Mouse (Mus musculus) neural tube, embryonic 14.5 days (tissue): ENCODE results near the gene Scube2. TPM values are rescaled to one million over a fixed set of nuclear protein-coding genes. Genes with fewer than 3 reads are reported as not detected.

Experiments used
- ATAC-seq: fragments of 200-750 bp; cut with Nextera tagmentation; 2 replicates; pipeline ENCODE4 v1.8.0; 2017; ENCODE audit warnings: low read depth, mild to moderate bottlenecking, moderate TSS enrichment, moderate library complexity
- H3K27ac ChIP-seq: fragments of 300-500 bp; sonication (generic); 2 replicates; pipeline ENCODE4 v1.5.1; 2014; ENCODE audit warnings: low read depth, mild to moderate bottlenecking, control low read depth, low read length, moderate library complexity, mixed read lengths
- H3K27me3 ChIP-seq: fragments of 300-500 bp; sonication (generic); 2 replicates; pipeline ENCODE4 v1.6.1; 2014; ENCODE audit warnings: low read length; ENCODE audit not compliant: control insufficient read depth, insufficient read depth
- H3K36me3 ChIP-seq: fragments of 300-500 bp; sonication (generic); 2 replicates; pipeline ENCODE4 v1.6.1; 2014; ENCODE audit warnings: low read length, mixed read lengths; ENCODE audit not compliant: control insufficient read depth, insufficient read depth
- H3K4me1 ChIP-seq: fragments of 300-500 bp; sonication (generic); 2 replicates; pipeline ENCODE4 v1.6.1; 2014; ENCODE audit warnings: low read length; ENCODE audit not compliant: control insufficient read depth, insufficient read depth
- H3K4me2 ChIP-seq: fragments of 300-500 bp; sonication (generic); 2 replicates; pipeline ENCODE4 v1.6.1; 2014; ENCODE audit warnings: mild to moderate bottlenecking, low read depth, low read length, control low read depth
- H3K4me3 ChIP-seq: fragments of 300-500 bp; sonication (generic); 2 replicates; pipeline ENCODE4 v1.5.1; 2014; ENCODE audit warnings: low read depth, low read length, control low read depth, mixed read lengths
- H3K9ac ChIP-seq: fragments of 300-500 bp; sonication (generic); replicated peaks from 2 replicates; pipeline ENCODE4 v1.6.1; 2014; ENCODE audit warnings: low read depth, mild to moderate bottlenecking, control low read depth, low read length, mixed read lengths
- H3K9me3 ChIP-seq: fragments of 300-500 bp; sonication (generic); 2 replicates; pipeline ENCODE4 v1.6.1; 2016; ENCODE audit warnings: low read length; ENCODE audit not compliant: control insufficient read depth
- WGBS: fragments of 180-500 bp; shearing (Covaris S2); extraction: QIAGEN DNeasy Blood & Tissue Kit; methylation state at CpG from one replicate; pipeline ENCODE4 v1.1.7; 2014; 5-methylcytosine and 5-hydroxymethylcytosine counted together
- polyA plus RNA-seq: library from polyadenylated mRNA; unstranded; fragments of >200 nt; fragmentation: Nextera tagmentation; extraction: Ambion mirVana; gene quantifications from 2 replicates; pipeline ENCODE4 v1.2.1, GENCODE M21; 2014

The Scube2 gene
- polyA plus RNA-seq, 1 experiment from 2014 or later = 3.3 TPM

- Histone ChIP-seq H3K9ac (no peak overlapping the region), H3K27me3 (no peaks in the 10 kb centered on the region), H3K9me3 (no peaks in the 10 kb centered on the region), H3K4me1 (no peaks in the 10 kb centered on the region), H3K36me3 (no peaks in the 10 kb centered on the region), H3K4me2 (no peak overlapping the region), H3K27ac (no peak overlapping the region), H3K4me3 (no peak overlapping the region)
- ATAC-seq = no peak
- WGBS = 91% methylated on average over 6 of the region's 6 CpGs
These were observed 21.4 kb downstream of the Scube2 start for GRCm38 (mm10) chr7:109844100-109844499.

- Histone ChIP-seq H3K9me3 (no peaks in the 10 kb centered on the region), H3K4me1 (no peaks in the 10 kb centered on the region), H3K4me3 (no peak overlapping the region), H3K27ac (no peak overlapping the region), H3K27me3 (no peaks in the 10 kb centered on the region), H3K4me2 (no peak overlapping the region), H3K36me3 (no peaks in the 10 kb centered on the region), H3K9ac (no peak overlapping the region)
- 77% methylated on average over 13 of the region's 13 CpGs for WGBS
- ATAC-seq = peak; percentile 85
These were observed 23.7 kb downstream of the Scube2 start for GRCm38 (mm10) chr7:109841618-109842418.

- Histone ChIP-seq H3K4me3 (no peak overlapping the region), H3K27ac (no peak overlapping the region), H3K9me3 (no peaks in the 10 kb centered on the region), H3K9ac (no peak overlapping the region), H3K36me3 (no peaks in the 10 kb centered on the region), H3K4me2 (no peak overlapping the region), H3K4me1 (no peaks in the 10 kb centered on the region), H3K27me3 (no peaks in the 10 kb centered on the region)
- WGBS = 66% methylated on average over 6 of the region's 6 CpGs
- no peak for ATAC-seq
These were observed 24.4 kb downstream of the Scube2 start for GRCm38 (mm10) chr7:109841031-109841430.

- 83% methylated on average over 3 of the region's 3 CpGs for WGBS
- Histone ChIP-seq H3K27ac (no peak overlapping the region), H3K36me3 (no peaks in the 10 kb centered on the region), H3K4me2 (no peak overlapping the region), H3K9me3 (no peaks in the 10 kb centered on the region), H3K9ac (no peak overlapping the region), H3K4me3 (no peak overlapping the region), H3K4me1 (no peaks in the 10 kb centered on the region), H3K27me3 (no peaks in the 10 kb centered on the region)
- no peak for ATAC-seq
These were observed 26.9 kb downstream of the Scube2 start for GRCm38 (mm10) chr7:109838613-109839012.

- Histone ChIP-seq H3K27me3 (no peaks in the 10 kb centered on the region), H3K9me3 (no peaks in the 10 kb centered on the region), H3K4me2 (no peak overlapping the region), H3K27ac (no peak overlapping the region), H3K9ac (no peak overlapping the region), H3K4me1 (no peaks in the 10 kb centered on the region), H3K4me3 (no peak overlapping the region), H3K36me3 (no peaks in the 10 kb centered on the region)
- 63% methylated on average over 6 of the region's 6 CpGs for WGBS
- peak; percentile 28; the same call in 1 of the 2 replicates for ATAC-seq
These were observed 27.8 kb downstream of the Scube2 start for GRCm38 (mm10) chr7:109837651-109838050.

- no peak overlapping the region for H3K4me2 ChIP-seq
- H3K27ac ChIP-seq = no peak overlapping the region
- H3K9ac ChIP-seq = no peak overlapping the region
- no peak for ATAC-seq
- H3K4me1 ChIP-seq = no peaks in the 10 kb centered on the region
- WGBS = 78% methylated on average over 6 of the region's 6 CpGs
- H3K36me3 ChIP-seq = no peaks in the 10 kb centered on the region
- H3K9me3 ChIP-seq = no peaks in the 10 kb centered on the region
- H3K4me3 ChIP-seq = no peak overlapping the region
- H3K27me3 ChIP-seq = no peaks in the 10 kb centered on the region
These were observed 30.6 kb downstream of the Scube2 start for GRCm38 (mm10) chr7:109834894-109835293.

GRCm38 (mm10) chr7:109831376-109831775 lies 34.1 kb downstream of the Scube2 start:
- Histone ChIP-seq H3K9ac (no peak overlapping the region), H3K9me3 (no peaks in the 10 kb centered on the region), H3K4me3 (no peak overlapping the region), H3K4me2 (no peak overlapping the region), H3K27me3 (no peaks in the 10 kb centered on the region), H3K36me3 (no peaks in the 10 kb centered on the region), H3K27ac (no peak overlapping the region), H3K4me1 (no peaks in the 10 kb centered on the region)
- whole genome bisulfite sequencing = 86% methylated on average over 2 of the region's 2 CpGs
- no peak for ATAC-seq

GRCm38 (mm10) chr7:109826911-109827310 lies 38.6 kb downstream of the Scube2 start:
- H3K27me3 ChIP-seq = no peaks in the 10 kb centered on the region
- no peaks in the 10 kb centered on the region for H3K4me1 ChIP-seq
- H3K9ac ChIP-seq = no peak overlapping the region
- WGBS = 91% methylated on average over 8 of the region's 8 CpGs
- H3K27ac ChIP-seq = no peak overlapping the region
- H3K4me3 ChIP-seq = no peak overlapping the region
- no peak overlapping the region for H3K4me2 ChIP-seq
- ATAC-seq = no peak
- H3K9me3 ChIP-seq = no peaks in the 10 kb centered on the region
- H3K36me3 ChIP-seq = no peaks in the 10 kb centered on the region

- H3K9ac ChIP-seq = no peak overlapping the region
- no peak for ATAC-seq
- H3K27me3 ChIP-seq = no peaks in the 10 kb centered on the region
- no peaks in the 10 kb centered on the region for H3K4me1 ChIP-seq
- H3K4me2 ChIP-seq = no peak overlapping the region
- 77% methylated on average over 14 of the region's 14 CpGs for WGBS
- no peak overlapping the region for H3K4me3 ChIP-seq
- no peaks in the 10 kb centered on the region for H3K9me3 ChIP-seq
- no peaks in the 10 kb centered on the region for H3K36me3 ChIP-seq
- H3K27ac ChIP-seq = no peak overlapping the region
These were observed 40.2 kb downstream of the Scube2 start for GRCm38 (mm10) chr7:109825293-109825692.
